Mouse (Mus musculus) thymus, postnatal 25 days (tissue): Measurements from ENCODE around the gene Crygn.

Experiments
- DNase-seq: peaks from one replicate; pipeline ENCODE4 v3.0.0; 2022

Gene Crygn

DNA sequence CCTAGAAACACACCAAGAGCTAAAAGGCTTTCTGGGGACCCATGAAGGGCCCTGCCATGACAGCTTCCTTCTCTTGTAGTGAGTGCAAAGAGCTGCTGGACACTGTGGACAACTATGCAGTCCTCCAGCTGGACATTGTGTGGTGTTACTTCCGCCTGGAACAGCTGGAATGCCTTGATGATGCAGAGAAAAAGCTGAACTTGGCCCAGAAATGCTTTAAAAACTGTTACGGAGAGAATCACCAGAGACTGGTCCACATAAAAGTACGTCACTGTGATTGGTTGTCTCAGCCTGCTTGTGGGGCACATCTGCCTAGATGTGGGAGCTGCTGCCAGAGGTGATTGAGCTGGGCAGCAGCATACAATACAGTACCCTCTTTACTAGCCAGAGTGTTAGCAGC is 56.5 kb downstream of the Crygn start:
- no peak for DNase-seq
